Mouse (Mus musculus) yolk sac, embryonic 10.5 days (tissue): Measurements from ENCODE around the gene Slc19a3.
"Not testable (repeated sequence)": the region's sequence is repeated elsewhere in the genome, so short reads cannot be mapped to it uniquely, and the experiment has no call there.

Source experiments
- DNase-seq: peaks from one replicate; pipeline ENCODE4 v3.0.0-alpha.2; 2017; ENCODE audit warnings: low spot score

Gene Slc19a3

DNA sequence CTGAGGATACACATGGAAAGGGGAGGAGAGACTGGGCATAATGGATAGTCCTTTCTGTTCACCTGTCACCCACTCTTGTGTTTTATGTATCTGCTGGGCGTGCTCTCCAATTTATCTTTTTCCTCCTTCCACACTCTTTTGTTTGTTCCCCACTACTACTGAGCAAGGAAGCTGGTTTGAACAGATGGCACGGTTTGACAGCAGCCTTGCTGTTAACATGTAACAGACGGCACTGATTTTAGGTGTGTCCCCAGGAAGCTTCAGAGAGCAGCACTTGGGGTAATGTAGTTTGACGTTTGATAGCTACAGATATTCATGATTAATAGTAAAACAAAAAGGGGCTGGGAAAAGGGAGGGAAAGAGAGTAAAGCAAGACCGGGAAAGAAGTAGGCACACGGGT is 30.8 kb downstream of the Slc19a3 start:
- DNase-seq: no peak

DNA sequence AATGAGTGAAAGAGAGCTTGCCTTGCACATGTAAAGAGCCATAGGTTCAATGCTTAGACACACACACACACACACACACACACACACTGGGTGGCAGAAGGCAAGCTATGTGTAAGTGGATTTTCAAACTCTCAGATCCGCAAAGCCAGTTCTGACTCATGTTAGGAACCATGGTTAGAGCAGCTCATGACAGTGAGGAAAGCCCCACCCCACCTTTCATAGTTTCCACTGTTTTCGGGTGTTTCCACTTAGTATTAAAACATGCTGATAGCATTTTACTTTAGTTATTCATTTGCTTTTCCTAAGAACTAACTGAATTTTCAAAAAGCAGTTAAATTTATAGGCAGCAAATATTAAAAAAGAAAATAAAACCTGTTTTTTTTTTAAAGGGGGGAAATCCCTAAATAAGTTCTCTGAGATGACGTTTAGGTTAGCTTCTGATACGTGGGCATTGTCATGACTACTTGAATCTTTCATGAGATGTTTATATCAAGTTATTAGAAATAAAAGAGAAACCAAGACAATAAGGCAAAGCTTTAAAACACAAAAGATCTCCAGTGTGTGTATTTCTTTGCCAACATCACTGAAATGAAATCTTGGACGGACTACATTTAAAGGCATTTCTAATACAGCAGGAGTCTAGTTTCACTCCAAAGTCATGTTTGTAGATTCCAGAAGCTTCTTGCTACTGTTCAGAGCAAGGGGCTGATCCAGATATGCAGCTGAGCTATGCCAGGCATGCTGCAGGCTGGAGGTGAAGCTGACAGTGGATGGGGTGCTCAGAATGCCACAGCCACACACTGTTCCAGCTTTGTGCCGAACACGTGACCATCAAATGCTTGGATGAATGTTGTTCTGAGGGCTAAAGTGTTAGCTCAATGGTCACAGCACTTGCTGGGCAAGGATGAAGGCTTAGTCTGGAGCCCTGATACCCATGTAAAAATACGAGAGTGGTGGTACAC is 31.7 kb downstream of the Slc19a3 start:
- no peak for DNase-seq

DNA sequence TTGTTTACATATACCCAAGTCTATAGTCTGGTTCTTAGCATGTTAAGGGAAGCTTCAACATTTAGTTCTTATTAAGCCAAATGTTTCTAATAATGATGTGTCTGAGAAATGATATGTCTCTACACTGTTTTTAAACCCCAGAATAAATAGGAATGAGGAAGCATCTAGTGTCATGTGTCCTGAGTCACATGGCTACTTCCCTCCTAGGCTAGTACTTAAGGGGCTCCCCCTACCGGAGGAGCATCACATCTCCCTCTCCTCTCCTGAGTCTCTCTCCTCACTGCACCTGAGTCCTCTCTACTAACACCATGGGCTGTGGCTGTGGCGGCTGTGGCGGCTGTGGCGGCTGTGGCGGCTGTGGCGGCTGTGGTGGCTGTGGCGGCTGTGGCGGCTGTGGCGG is 37.9 kb downstream of the Slc19a3 start, which contains the start of gene Gm47959:
Gm47959 (plus strand) TSS at position 243 of the 400 bp plus-strand sequence.
- DNase-seq: not testable (repeated sequence)

DNA sequence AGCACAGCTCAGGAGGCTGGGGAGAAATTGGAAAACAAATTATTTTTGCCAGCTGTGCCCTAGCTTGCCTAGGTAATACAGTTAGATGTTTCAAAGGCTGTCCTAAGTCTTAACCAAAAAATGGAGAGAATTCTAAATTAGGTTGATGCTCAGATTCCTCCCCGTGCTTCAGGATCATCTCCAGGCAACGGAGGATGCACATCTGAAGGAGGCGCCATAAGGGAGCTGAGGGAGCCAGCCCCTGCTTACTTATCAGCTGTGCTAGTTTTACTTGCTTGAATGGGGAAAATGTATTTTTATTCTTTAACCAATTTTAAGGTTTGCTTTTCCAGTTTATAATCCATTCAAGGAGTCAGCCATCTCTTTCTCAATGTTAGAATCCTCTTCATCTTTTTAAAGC is 44.3 kb downstream of the Slc19a3 start:
- no peak for DNase-seq

DNA sequence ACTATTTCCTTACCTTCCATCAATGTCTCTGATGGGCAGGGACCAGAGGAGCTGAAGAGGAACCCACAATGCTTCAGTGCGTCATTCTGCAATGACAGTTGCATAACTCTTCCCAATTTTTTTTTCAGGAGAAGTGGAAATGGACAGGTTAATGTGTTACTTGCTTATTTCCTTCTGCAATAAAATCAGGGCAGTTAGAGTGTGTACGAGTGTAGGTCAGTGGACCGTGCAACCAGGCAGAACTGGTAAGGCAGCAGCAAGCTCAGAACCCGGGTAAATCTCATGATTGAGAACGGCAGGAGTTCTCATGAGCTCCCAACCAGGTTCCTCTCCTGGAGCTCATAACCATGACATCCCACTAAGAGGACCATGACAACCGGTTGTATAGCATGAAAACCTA is 46.2 kb downstream of the Slc19a3 start:
- no peak for DNase-seq

DNA sequence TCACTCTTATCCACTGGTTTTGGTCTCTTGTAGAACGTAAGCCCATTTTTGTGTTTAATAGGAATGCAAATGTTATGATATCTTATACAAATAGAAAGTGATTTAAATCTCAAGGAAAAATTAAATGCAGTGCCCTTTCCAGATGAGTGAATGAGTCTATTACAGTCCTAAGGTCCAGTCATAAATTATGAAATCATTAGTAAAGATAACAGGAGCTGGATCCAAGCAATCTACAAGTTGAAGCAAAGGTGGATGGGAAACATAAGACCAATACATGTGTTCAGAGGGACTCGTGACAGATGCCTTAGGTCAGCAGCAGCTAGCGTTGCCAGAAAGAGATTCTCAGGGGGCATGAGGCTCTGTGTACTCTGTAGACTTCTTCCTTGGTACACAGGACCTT is 46.7 kb downstream of the Slc19a3 start:
- no peak for DNase-seq

DNA sequence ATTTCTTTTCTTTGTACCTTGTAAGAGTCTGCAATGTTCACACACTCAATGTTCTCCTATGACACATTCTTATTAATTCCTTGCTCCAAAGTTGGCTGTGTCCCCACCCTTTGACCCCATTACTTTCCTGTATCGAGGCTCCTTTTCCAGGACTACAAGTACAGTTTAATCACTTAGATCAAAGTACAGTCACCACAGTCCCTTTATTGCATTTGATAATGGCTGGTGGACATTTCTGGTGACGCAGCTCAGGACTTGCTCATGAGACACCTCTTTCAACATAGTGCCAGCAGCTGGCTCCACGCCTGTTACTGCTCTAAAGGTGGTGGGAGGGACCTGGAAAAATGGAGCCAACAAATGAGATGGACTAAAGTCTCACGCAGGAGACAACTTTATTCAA is 47.2 kb downstream of the Slc19a3 start:
- no peak for DNase-seq

DNA sequence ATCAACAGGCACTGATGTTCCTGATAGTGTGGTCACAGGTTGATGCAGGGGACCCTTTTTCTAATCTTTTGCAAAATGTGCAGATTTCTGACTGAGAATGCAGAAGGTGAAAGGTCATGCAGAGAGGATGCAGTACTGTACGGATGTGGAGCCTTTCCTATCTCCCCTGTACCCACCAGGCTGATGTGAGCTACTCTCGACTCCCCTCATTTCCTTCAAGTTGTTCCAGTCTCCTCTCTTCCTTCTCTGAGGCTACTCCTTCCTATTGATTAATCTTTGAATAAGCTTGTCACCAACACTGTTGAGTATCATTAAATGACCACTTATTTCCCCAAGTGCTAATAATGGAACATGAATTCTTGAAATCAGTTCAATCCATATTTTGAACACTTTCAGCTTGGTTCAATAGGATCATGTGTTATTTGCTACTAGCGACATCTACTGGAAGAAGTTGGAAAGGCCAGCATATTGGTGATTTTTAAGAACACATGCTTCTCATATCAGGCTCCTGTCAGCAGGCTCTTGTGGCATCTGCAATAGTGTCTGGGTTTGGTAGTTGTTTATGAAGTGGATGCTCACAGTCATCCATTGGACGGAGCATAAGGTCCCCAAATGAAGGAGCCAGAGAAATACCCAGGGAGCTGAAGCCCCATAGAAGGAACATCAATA is 50.6 kb downstream of the Slc19a3 start:
- DNase-seq: peak; percentile 38

DNA sequence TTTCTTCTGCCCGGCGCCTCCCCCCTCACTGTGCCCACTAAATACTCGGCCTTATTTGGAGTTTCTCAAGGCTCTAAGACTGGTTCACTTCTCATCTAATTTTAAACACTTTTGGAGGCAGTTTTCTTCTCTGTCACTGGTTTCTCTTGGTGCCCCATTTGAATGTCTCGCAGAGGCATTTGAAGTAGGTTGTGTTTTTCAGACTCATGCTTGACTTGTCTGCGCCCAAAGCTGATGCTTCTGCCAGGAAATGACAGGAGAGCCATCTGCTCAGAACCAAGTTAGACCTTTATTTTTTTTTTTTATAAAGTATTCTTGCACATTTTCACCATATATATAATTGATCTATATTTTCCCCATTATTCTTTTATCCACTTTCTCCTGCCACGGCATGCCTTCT is 51.5 kb downstream of the Slc19a3 start:
- DNase-seq: no peak

DNA sequence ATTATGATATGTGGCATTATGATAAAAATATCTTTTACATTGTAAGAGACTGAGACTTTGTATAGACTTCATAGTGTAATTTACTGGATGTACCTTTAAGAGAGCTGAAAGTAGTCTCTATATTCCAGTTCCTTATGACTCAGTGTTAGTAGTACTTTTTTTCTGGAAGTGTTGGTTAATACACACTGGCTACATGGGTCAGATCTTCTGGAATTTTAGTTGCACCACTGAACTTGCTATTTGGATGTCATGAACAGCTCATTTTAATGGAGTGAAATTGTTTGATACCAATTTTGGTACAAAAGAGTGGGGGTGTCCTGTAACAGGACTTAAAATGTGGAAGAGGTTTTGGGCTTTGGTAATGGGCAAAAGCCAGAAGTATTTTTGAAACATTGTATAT is 60.4 kb downstream of the Slc19a3 start:
- DNase-seq: no peak

DNA sequence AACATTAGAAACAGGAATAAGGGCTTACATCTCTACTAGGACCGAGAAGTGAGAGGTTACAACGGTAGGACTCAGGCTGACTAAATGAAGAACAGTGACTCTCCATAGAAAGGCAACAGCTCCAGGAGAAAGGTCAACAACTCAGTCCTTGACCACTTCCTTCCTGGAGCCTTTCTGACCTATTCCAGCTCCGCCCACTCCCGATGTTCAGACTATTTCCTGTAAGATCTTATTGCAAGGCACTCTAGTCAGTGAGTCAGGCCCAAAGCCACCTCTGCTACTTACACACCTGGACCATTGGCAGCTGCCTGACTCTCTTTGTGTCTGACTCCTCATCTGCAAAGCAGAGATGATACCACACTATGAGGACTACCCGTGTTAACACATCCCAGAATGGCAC is 62.5 kb downstream of the Slc19a3 start:
- DNase-seq: no peak

DNA sequence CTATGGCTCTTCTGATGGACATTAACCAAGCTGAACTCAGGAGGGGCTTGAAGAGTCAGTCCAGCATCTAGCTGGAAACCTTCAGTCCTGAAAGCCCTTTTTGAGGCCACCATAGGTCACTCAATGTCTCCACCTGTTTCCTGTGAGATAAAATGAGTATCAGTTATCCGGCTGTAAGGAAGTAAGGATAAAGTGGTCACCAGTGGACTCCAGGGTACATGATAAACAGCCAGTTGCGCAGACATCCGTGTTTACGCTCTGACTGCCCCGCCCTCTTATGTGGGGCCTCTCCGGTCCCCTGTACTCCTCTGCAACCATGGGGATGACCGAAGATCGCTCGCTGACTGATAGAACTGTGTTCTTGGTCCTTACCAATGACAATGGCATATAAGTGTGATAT is 63.9 kb downstream of the Slc19a3 start:
- peak; percentile 29 for DNase-seq

DNA sequence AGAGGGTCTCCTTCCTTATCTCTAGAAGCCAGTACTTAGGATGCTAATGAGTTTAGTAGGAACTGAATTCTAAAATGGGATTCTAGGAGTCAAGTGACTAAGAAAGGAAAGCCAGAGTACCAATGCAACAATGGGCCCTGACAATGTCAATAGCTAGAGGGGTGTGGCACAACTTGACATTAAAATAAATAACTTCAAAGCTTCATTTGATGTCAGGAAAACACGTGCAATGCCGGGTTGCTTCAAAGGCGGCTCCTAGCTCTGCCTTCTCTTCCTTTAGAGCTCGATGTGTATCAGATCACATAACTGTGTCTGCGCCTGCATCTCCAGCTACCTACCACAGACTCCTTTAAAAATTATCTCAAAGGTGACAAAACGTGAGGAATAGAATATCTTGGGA is 64.3 kb downstream of the Slc19a3 start:
- no peak for DNase-seq

DNA sequence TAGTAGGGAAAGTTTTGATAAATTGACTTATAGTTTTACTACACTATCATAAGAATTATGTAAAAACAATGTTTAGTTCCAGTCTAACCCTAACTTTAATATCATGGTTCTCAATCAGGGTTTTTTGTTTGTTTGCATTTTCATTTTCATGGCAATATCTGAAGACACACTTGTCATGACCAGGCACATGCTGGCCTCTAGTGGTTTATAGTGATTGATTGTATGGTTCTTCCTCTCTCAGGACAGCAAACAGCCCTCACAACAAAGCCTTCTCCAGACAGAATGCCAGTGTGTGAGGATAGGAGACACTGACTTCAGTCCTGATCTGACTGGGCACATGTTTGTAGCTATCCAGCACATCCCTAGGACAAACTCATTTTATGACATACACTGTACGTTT is 65.0 kb downstream of the Slc19a3 start:
- DNase-seq: no peak

DNA sequence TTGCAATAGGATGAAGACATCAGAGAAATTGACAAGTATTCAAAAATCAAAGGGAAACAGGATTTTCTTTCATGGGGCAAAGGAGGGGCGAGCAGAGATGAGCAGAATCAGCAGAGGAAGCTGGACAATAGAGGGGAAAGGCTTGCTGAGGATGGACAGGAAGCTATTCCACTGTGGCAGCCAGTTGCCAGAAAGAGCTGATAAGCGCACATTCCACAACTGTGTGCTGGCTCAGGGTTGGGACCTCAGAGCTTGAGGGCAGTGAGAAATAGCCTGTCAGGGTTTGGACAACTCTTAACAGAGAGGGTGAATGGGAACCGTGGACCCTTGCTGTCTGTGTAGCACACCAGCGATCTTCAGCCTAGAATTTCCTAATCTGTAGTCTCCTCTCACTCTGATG is 66.2 kb downstream of the Slc19a3 start:
- DNase-seq: peak; percentile 58

DNA sequence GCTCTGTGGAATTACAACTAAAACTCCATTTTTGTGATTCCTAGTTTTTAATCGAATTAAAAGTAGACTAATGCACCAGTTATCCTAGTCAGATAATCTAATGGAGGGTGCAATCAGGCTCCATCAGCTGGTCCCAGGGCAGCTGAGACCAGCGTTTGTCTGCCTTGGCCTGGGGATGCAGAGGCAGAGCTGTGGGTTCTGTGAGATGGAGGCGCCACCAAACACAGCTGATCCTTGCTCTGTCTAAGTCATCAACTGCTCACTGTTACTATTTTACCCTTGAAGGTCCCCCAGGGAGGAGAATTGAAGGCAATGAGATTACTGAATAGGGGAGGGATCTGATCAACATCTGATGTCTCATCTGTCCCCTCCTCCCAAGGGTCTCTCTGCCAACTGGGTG is 71.8 kb downstream of the Slc19a3 start:
- no peak for DNase-seq
